Comparison of ENCODE assay signal across 11 mouse cellular contexts in the genomic region with DNA sequence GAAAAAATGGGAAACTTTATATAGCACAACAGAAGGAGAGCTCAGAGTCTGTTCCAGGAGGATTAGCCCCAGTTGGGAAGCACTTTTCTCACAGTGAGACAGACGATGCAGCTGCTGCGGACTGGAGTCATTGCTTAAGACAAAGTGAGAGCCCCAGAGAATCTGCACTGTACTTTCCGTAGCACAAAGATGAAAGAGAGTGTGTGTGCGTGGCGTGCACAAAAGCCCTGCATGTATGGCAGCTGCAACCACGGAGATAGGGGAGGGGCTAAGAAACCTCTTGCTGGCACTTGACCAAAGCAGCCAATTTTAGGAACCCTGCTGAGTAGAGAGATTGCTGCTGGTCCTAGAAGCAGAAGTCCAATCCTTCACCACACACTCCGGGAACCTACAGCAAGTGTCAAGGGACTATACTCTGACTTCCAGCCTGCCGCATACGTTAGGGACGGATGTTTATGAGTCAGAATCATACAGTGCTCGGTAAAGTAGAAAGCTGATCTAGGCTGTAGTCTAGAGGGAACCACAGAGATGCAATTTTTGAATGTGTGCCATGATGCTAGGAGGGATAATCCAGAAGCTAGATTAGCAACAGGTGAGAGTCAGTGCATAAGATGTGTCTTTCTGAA. TPM values are rescaled to one million over a fixed set of nuclear protein-coding genes. Genes with fewer than 3 reads are reported as not detected.
DNase-seq lines count a peak whose midpoint lies in the region; ATAC-seq and TF ChIP-seq lines count a peak whose summit lies in the region.
"Had no signal": no experiment of that assay in that cellular context is flagged by ENCODE, and none has a peak within 500 bp of the region (broad histone marks: within the 10 kb centered on the region; RNA-seq: fewer than 3 reads in every experiment).

No protein-coding gene starts in this region.

- no peaks in the 10 kb centered on the region for H3K27me3 ChIP-seq in lung, embryonic 14.5 days (ENCODE audit: insufficient read depth, low read length)
- H3K27me3 ChIP-seq in hindbrain, embryonic 12.5 days, result no peaks in the 10 kb centered on the region
- H3K27me3 ChIP-seq in midbrain, embryonic 12.5 days, result no peaks in the 10 kb centered on the region
- H3K27me3 ChIP-seq: intestine, embryonic 15.5 days; limb, embryonic 15.5 days had no signal

- WGBS in lung, embryonic 14.5 days, result 30% methylated on average over 11 of the region's 11 CpGs
- WGBS in hindbrain, embryonic 12.5 days, result 41% methylated on average over 11 of the region's 11 CpGs
- 47% methylated on average over 11 of the region's 11 CpGs for whole genome bisulfite sequencing in midbrain, embryonic 12.5 days

- no peak overlapping the region for H3K27ac ChIP-seq in lung, embryonic 14.5 days (ENCODE audit: low read depth)
- H3K27ac ChIP-seq in hindbrain, embryonic 12.5 days, result peak overlapping the region; percentile 17; the same call in 1 of the 2 replicates
- 0 out of 2 replicates have a peak overlapping the region, but pooled peaks have one; percentile 10 for H3K27ac ChIP-seq in midbrain, embryonic 12.5 days (replicated peaks)
- H3K27ac ChIP-seq: intestine, embryonic 15.5 days; limb, embryonic 15.5 days had no signal

- no peak for TF ChIP-seq CTCF in lung, embryonic 14.5 days (IDR thresholded peaks at IDR 0.05; ENCODE audit: low read depth)

- DNase-seq in lung, embryonic 14.5 days, result peak; percentile 77
- no peak for DNase-seq in lung, postnatal 4 days
- DNase-seq in right cerebral cortex, postnatal 4 days, result peak; percentile 24
- no peak for DNase-seq in testis, postnatal 10 days (ENCODE audit: low spot score)
- DNase-seq in urinary bladder, postnatal 36 days (ENCODE audit: low spot score in 2 of 2), result no peak
- DNase-seq: adrenal gland, adult 2 months; gastrocnemius, postnatal 25 days had no signal

- no peaks in the 10 kb centered on the region for H3K4me1 ChIP-seq in lung, embryonic 14.5 days (ENCODE audit: insufficient read depth)
- peaks cover 6% of the 10 kb centered on the region for H3K4me1 ChIP-seq in hindbrain, embryonic 12.5 days
- peaks cover 8% of the 10 kb centered on the region for H3K4me1 ChIP-seq in midbrain, embryonic 12.5 days
- H3K4me1 ChIP-seq: intestine, embryonic 15.5 days; limb, embryonic 15.5 days had no signal

- no peak overlapping the region for H3K4me3 ChIP-seq in lung, embryonic 14.5 days (ENCODE audit: low read depth, low read length)
- no peak overlapping the region for H3K4me3 ChIP-seq in hindbrain, embryonic 12.5 days
- no peak overlapping the region for H3K4me3 ChIP-seq in midbrain, embryonic 12.5 days
- H3K4me3 ChIP-seq: intestine, embryonic 15.5 days; limb, embryonic 15.5 days had no signal

- H3K9me3 ChIP-seq in lung, embryonic 14.5 days (ENCODE audit: low read depth, low read length), result no peaks in the 10 kb centered on the region
- no peaks in the 10 kb centered on the region for H3K9me3 ChIP-seq in hindbrain, embryonic 12.5 days (replicated peaks)
- no peaks in the 10 kb centered on the region for H3K9me3 ChIP-seq in midbrain, embryonic 12.5 days
- H3K9me3 ChIP-seq: intestine, embryonic 15.5 days; limb, embryonic 15.5 days had no signal

- no peaks in the 10 kb centered on the region for H3K36me3 ChIP-seq in lung, embryonic 14.5 days (ENCODE audit: insufficient read depth)
- H3K36me3 ChIP-seq in hindbrain, embryonic 12.5 days, result no peaks in the 10 kb centered on the region
- no peaks in the 10 kb centered on the region for H3K36me3 ChIP-seq in midbrain, embryonic 12.5 days
- H3K36me3 ChIP-seq: intestine, embryonic 15.5 days; limb, embryonic 15.5 days had no signal

- peak overlapping the region; percentile 39 for H3K4me2 ChIP-seq in lung, embryonic 14.5 days
- H3K4me2 ChIP-seq in hindbrain, embryonic 12.5 days (replicated peaks), result peak overlapping the region; percentile 29; the same call in 1 of the 2 replicates
- H3K4me2 ChIP-seq in midbrain, embryonic 12.5 days (replicated peaks), result 0 out of 2 replicates have a peak overlapping the region, but pooled peaks have one; percentile 21
- H3K4me2 ChIP-seq: intestine, embryonic 15.5 days; limb, embryonic 15.5 days had no signal

- ATAC-seq in lung, embryonic 14.5 days (ENCODE audit: insufficient read depth), result peak; percentile 89
- ATAC-seq in hindbrain, embryonic 12.5 days (ENCODE audit: low FRiP score), result peak; percentile 80
- ATAC-seq in midbrain, embryonic 12.5 days (ENCODE audit: low FRiP score, low read depth), result peak; percentile 90
- ATAC-seq: intestine, embryonic 15.5 days had no signal

- no peak overlapping the region for H3K9ac ChIP-seq in lung, embryonic 14.5 days
- no peak overlapping the region for H3K9ac ChIP-seq in hindbrain, embryonic 12.5 days
- H3K9ac ChIP-seq in midbrain, embryonic 12.5 days (replicated peaks), result no peak overlapping the region
- H3K9ac ChIP-seq: intestine, embryonic 15.5 days; limb, embryonic 15.5 days had no signal

RNA-seq across cellular contexts. Expression of a gene that starts 21.8 kb away (rescaled TPM):
- polyA plus RNA-seq in lung, embryonic 14.5 days (2014; fragmentation: Nextera tagmentation; extraction: Ambion mirVana), result 3.7 and 3.9 TPM in 2 replicates
- polyA plus RNA-seq in hindbrain, embryonic 12.5 days (2016; fragmentation: Nextera tagmentation; extraction: Ambion mirVana), result 16.0 and 22.6 TPM in 2 replicates
- 13.7 and 16.9 TPM in 2 replicates for polyA plus RNA-seq in midbrain, embryonic 12.5 days (2016; fragmentation: Nextera tagmentation; extraction: Ambion mirVana)

Comparison
In these comparisons a context has a peak if more than half of its experiments do, and no peak if none do; other contexts are left out.
1. DNase-seq: peak in lung, embryonic 14.5 days (single experiment) and right cerebral cortex, postnatal 4 days (single experiment); none in lung, postnatal 4 days (0 of 2), testis, postnatal 10 days (single experiment) and urinary bladder, postnatal 36 days (0 of 2).
2. Peak in every context shown above with its lines, with median percentiles within 50 percentile points of each other: ATAC-seq and H3K4me2 ChIP-seq.